Mouse (Mus musculus): ENCODE data around the gene Mt2. TPM values are rescaled to one million over a fixed set of nuclear protein-coding genes. Genes with fewer than 3 reads are reported as not detected.
A peak's percentile ranks its signal among the peaks of the same experiment; 100 is the strongest.

Gene Mt2
- total RNA-seq, 2 experiments from 2014 or later, result 87.9 to 112 TPM

GRCm38 (mm10) chr8:94169547-94169946 lies 2.9 kb upstream of the Mt2 start:
- intact Hi-C loops (cut with DNase I), result loop anchor here (2.0 kb wide), 1 partner anchor 13 kb away; no protein-coding TSS in a partner anchor
- no peak for DNase-seq

- intact Hi-C loops (cut with DNase I), result no loop called here
- peak; percentile 52 to 72 for DNase-seq
Measured at GRCm38 (mm10) chr8:94171321-94171755, 1.1 kb upstream of the Mt2 start.

- no peak for DNase-seq
- intact Hi-C loops (cut with DNase I), result no loop called here
Measured at GRCm38 (mm10) chr8:94172809-94173732, 607 bp downstream of the Mt2 start.

GRCm38 (mm10) chr8:94173848-94174403 lies 1.5 kb downstream of the Mt2 start:
- intact Hi-C loops (cut with DNase I), result no loop called here
- DNase-seq, result no peak

- intact Hi-C loops (cut with DNase I), result no loop called here
- no peak for DNase-seq
Measured at GRCm38 (mm10) chr8:94174619-94175213, 2.3 kb downstream of the Mt2 start.

- no peak for DNase-seq
- intact Hi-C loops (cut with DNase I), result no loop called here
Measured at GRCm38 (mm10) chr8:94177716-94178390, 5.4 kb downstream of the Mt2 start.

GRCm38 (mm10) chr8:94178857-94179712 lies 6.6 kb downstream of the Mt2 start, which contains the start of gene Mt1:
Gene Mt1, plus strand, starts transcription at chr8:94179082.
- intact Hi-C loops (cut with DNase I), result no loop called here
- DNase-seq, result peak; percentile 82 to 92

- no peak for DNase-seq
Measured at GRCm38 (mm10) chr8:94179713-94180560, 7.5 kb downstream of the Mt2 start.

GRCm38 (mm10) chr8:94180561-94180908 lies 8.1 kb downstream of the Mt2 start:
- intact Hi-C loops (cut with DNase I), result no loop called here
- DNase-seq, result no peak

More at GRCm38 (mm10) chr8:94179713-94180560, 7.5 kb downstream of the Mt2 start:
- intact Hi-C loops (cut with DNase I), result no loop called here

- intact Hi-C loops (cut with DNase I), result loop anchor here (2.0 kb wide), 1 partner anchor 13 kb away; no protein-coding TSS in a partner anchor
- DNase-seq, result no peak
Measured at GRCm38 (mm10) chr8:94182055-94182929, 9.8 kb downstream of the Mt2 start.

- intact Hi-C loops (cut with DNase I), result loop anchor here (2.0 kb wide), 1 partner anchor 14 kb away; no protein-coding TSS in a partner anchor
- DNase-seq, result peak; percentile 58 to 71
Measured at GRCm38 (mm10) chr8:94183117-94183516, 10.7 kb downstream of the Mt2 start.

- no peak for DNase-seq
- intact Hi-C loops (cut with DNase I), result no loop called here
Measured at GRCm38 (mm10) chr8:94184357-94184843, 11.9 kb downstream of the Mt2 start.

- no peak for DNase-seq
Measured at GRCm38 (mm10) chr8:94185791-94186190, 13.3 kb downstream of the Mt2 start.

GRCm38 (mm10) chr8:94186542-94186941 lies 14.1 kb downstream of the Mt2 start:
- intact Hi-C loops (cut with DNase I), result no loop called here
- DNase-seq, result peak; percentile 63 to 68

More at GRCm38 (mm10) chr8:94185791-94186190, 13.3 kb downstream of the Mt2 start:
- intact Hi-C loops (cut with DNase I), result no loop called here

GRCm38 (mm10) chr8:94187290-94188002 lies 15.0 kb downstream of the Mt2 start:
- intact Hi-C loops (cut with DNase I), result no loop called here
- no peak for DNase-seq

- DNase-seq, result peak in 1 of 2 experiments; percentile 58
- intact Hi-C loops (cut with DNase I), result no loop called here
Measured at GRCm38 (mm10) chr8:94189275-94190031, 17.0 kb downstream of the Mt2 start.

Measured in gastrocnemius, postnatal 36 days (tissue).